Mouse (Mus musculus): ENCODE results near the gene Sim2. TPM values are rescaled to one million over a fixed set of nuclear protein-coding genes. Genes with fewer than 3 reads are reported as not detected.

Sim2 gene
- not detected for total RNA-seq (2021)
- long read RNA-seq, experiment 1: 0 reads
- long read RNA-seq, experiment 2: 0 reads

DNA sequence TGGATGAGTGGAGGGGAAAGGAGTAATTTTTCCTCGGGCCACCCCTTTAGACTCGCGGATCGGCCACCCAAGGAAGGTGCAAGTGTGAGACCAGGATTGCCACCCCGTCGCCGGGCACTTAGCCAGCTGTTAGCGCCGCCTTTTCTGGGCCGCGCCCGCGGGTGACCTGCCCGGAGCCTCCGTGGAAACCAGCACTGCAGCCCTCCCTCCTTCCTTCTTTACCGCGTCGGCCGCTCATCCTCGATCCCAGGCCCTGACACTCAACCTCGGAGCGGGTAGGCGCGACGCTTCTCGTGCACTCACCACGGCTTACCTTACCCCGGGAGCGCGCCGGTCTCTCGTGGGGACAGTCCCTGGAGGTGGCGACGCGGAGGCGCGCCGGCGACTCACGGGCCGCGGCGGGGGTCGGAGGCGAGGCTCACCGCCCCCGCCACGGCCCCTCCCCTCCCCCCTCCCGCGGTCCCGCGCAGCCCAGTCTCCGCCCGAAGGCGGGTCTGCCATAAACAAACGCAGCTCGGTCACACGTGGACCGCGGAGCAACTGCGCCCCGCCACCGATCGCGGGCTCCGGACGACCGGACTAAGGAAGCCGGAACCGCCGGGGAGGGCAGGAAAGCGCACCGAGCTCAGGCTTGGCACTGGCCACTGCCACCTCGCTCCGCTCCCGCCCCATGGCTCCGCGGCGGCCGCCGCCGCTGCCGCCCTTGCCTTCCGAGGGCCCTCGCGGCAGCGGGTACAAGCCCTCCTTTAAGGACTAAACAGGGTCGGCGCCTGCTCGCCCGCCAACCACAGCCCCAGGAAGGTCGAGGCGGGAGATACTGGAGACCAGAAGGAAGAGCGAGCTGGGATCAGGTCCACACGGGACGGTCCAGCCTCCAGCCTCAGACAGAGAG, at the start of gene Sim2:
Gene Sim2, plus strand, starts transcription at position 221 of the 892 bp plus-strand sequence.
- DNase-seq: peak; percentile 51 to 55

GRCm38 (mm10) chr16:94037280-94037679, 47.5 kb upstream of the Sim2 start:
- no peak for DNase-seq

DNA sequence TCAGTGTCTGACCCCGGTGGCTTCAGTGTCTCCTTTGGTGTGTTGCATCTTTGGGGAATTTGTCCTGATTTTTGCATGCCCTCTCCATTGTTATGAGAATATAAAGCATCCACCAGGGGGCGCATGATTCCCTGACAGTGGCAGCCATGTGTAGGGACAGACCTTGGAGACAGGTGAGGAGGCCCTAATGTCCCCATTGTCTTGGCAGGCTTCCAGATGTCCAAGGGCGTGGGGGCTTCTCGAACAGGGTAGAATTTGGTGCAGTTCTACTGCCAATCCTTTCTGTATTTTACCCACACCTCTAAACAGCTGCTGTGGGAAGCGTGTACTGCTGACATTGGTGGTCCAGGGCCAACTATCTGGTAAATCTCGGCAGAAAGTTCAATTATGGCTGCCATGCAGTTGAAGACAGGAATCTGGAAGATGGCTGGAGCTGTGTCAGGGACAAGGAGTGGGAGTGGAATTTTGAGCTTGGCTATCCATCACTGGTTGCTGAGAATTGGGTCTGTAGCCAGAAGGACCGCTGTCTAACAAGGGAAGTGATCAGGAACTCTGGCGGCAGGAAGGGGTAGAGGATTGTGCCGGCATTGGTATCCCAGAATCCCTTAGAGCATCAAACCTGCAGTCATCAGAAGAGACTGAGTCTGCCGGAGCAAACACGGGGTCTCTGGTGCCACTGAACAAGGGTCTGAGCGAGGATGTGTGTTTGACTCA, 46.3 kb upstream of the Sim2 start:
- DNase-seq: peak; percentile 54 to 74

- DNase-seq: no peak
Measured at GRCm38 (mm10) chr16:94038986-94039341, 45.8 kb upstream of the Sim2 start.

- DNase-seq: no peak
Measured at GRCm38 (mm10) chr16:94040485-94040884, 44.2 kb upstream of the Sim2 start.

DNA sequence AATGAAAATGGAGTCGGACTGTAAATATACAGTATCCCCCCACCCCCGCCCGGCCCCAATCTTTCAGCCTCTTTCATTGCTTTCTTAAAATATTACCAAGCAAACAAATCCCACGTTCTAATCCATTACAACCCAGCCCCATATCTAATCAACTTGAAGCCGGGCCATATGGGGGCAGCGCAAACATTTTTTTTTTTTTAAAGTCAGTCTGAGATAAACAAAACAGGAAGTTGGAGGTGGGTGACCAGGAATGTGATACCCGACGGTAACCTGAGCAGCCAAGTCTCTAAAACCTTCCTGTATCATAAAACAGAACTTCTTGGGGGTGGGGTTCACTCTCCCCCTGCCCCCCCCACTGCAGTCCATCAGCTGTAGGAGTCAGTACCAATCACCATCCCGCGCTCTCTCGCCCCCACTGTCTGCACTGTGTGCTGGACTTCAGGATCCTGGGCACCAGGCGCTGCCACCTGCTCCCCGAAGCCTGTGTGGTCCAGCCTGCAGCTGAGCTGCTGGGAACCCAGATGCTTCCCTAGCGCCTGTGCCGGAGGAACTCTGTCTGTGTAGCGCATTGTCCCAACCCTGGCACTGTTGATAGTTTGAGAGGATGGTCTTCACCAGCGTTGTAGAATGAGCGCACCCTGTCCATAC, 43.5 kb upstream of the Sim2 start:
- DNase-seq: no peak

DNA sequence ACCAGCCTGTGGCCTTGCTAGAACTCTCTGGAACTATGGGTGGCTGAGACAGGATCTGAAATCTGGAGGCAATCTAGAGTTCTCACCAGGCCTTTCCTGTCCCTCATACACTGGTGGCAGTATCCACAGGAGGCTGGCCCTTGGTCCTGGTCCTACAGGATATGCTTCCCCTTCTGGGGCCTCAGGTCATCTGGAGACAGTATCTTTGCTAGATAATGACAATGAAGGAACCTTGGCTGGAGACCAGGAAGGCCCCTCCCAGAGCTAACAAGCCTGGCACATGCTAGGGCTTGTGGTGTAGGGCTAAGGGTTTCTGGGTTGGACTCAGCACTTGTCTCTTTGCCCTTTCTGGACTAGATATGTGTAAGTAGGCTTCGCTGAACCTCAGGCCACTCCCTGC, 40.9 kb upstream of the Sim2 start:
- DNase-seq: no peak

DNA sequence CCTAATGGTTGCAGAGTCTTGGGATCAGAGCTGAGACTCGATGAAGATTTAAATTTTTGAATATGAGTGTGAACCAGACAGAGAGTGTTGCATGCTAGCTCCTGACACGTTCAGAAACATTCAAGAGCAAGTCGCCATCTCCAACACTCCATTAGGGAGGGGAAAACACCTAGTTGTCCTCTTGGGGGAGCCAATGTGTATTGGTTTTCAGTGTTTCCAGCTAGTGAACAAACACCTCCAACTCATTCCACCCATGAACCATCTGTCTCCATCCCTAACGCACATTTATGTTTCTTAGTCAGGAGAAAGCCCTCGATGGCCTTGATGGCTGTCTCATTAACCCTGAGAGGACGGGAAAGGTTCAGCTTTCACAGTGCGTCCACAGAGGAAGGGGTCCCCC, 39.7 kb upstream of the Sim2 start:
- DNase-seq: no peak

- DNase-seq: no peak
Measured at GRCm38 (mm10) chr16:94050368-94050767, 34.4 kb upstream of the Sim2 start.

DNA sequence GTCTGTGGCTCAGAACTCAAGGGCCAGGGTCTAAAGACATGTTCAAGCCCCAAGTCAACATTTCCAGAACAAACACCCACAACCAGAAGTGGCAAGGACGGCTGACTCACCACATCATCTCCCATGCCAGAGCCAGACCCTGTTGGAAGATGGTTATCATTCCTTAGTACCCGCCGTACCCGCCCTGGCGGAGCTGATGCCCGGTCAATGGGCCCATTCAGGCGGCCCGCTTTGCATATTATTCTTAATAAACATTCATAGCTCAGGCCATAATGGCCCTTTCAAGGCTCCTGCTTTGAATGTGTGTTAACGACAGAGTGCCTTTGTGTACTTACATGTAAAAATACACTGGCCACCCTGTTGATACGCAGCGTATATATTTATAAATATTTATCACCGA, 29.6 kb upstream of the Sim2 start:
- no peak for DNase-seq

DNA sequence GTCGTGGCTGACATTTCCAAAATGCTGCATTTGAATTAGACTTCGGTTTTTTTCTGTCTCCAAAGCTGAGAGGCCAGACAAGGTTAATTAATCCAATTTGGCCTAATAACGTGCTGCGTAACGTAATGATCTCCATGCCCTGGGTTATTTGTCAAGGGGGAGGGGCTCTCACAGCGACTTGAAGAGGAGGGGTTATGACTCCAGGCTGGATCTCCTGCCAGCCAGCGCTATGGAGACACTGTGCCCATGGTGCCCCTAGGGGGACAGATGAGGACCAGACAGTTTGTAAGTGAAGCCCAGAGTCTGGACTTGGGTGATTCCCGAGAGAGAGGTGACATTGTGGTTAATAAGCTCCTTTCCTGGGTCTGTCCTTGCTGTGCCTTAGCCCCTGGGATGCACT, 29.2 kb upstream of the Sim2 start:
- DNase-seq: no peak

DNA sequence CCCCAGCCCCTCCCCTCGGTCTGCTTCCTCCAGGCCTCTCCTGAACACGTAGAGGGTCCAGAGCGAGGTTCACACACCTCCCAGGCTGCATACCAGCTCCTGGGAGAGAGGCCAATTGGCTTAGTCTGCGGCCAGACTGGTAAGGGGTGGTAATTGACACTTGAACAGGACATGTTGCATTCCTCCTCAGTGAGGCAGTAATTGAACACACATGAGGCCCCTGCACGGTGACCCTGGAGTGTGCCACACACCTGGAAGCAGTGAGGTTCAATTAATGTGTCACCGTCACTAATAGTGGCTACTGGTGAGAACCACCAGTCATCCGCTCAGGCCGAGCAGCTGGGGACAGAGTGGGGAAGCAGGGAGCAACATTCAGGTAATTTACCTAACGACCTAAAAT, 24.9 kb upstream of the Sim2 start:
- no peak for DNase-seq

- DNase-seq: no peak
Measured at GRCm38 (mm10) chr16:94064211-94064610, 20.5 kb upstream of the Sim2 start.

- DNase-seq: no peak
Measured at GRCm38 (mm10) chr16:94065728-94066674, 18.7 kb upstream of the Sim2 start.

DNA sequence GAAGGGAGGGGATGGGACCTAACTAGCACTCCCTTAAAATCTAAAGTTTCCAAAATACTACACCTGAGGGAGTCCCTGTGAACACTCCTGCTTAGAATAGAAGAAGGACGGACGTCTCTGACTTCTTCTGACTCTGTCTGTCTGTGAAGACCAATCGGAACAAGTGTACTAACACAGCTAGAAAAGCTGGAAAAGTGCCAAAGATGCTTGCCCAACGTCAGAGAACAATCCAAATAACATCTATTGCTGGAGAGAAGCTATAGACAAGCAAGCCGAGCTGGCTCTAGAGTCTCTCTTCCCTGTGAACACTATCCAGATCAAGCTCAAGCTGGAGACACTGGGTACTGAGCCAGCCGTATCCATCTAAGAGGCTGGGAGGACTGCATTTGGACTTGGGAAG, 18.0 kb upstream of the Sim2 start:
- DNase-seq: no peak

- no peak for DNase-seq
Measured at GRCm38 (mm10) chr16:94067280-94067679, 17.5 kb upstream of the Sim2 start.

DNA sequence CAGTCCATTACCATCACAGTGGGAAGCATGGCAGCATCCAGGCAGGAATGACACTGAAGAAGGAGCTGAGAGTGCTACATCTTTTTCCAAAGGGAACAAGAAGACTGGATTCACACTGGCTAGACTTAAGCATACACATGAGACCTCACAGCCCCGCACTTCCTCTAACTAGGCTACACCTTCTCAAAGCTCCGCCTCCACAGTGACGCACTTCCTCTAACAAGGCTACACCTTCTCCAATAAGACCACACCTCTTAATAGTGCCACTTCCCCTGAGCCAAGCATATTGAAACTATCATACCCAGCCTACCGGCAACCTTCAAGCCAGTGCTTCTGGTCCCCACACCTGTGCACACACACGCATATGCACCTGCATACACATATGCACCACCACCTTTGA, 15.7 kb upstream of the Sim2 start:
- no peak for DNase-seq

DNA sequence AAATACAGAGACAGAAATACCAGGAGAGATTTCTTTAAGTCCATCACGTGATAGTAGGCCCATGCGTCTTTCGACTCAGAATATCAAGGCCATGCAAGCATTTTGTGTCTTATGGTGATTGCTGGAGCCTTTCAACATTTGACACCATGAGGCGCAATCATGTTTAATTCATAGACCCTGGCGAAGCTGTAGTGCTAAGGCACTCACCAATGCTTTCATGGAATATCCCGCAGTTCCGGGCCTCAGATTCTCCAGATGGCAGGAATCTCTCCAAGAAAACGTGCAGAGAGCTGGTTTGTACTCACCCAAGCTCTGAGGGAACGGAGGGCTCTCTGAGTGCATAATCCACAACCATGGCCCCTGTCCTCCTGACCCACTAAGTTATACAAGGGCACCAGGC, 13.8 kb upstream of the Sim2 start:
- no peak for DNase-seq

DNA sequence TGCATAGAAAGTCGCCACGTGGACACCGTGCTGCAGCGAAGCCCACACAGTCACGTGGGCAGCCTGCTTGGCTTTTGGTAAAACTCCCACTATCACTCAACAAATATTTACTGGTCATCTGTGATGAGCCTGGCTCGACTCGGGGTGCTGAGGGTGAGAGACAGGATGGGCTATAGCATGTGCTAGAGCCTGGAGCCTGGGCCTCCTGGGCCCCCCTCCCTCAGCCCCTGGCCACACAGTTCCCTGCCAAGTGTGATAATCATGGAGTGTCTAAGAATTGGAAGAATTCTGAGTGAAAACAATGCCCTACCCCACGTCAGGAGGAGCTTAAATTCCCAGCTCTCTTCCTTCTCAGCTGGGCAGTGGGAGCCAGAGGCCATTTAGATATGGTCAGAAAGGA, 13.3 kb upstream of the Sim2 start:
- no peak for DNase-seq

DNA sequence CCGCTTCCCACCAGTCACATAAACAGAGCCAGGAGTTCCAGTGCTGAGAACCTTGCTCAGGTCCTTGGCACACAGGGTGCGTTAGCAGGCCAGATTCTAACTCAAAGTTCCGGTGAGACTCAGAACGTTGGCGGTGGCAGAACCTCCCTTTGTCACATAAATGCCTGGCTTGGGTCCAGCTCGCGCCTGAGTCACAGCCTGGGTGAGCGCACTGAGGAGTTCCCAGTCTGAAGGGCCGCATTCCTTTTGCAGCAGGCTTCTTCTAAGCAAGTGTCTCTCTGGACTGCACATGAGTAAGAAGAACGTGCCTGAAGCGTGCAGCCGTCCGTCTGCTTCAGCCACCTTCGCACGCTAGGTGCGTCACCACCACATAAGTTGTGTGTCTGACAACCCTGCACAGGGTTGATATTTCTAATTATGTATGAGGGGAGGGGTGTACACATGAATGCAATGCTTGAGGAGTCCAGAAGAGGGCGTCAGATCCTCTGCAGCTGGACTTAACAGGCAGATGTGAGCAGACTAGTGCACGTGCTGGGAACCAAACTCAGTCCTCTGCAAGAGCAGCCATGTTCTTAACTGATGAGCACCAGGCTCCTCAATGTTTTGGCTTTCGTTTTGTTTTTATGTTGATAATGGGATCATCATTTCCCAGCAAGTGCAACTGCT, 9.2 kb upstream of the Sim2 start:
- DNase-seq: peak; percentile 89

Measured in adrenal gland, postnatal 36 days (tissue).